Mouse (Mus musculus): ENCODE measurements around the gene Thsd7b. TPM values are rescaled to one million over a fixed set of nuclear protein-coding genes. Genes with fewer than 3 reads are reported as not detected.
A peak's percentile ranks its signal among the peaks of the same experiment; 100 is the strongest.

The Thsd7b gene
- 14.1 and 14.9 TPM in 2 replicates for polyA plus RNA-seq (2016; fragmentation: Nextera tagmentation; extraction: Ambion mirVana)

DNA sequence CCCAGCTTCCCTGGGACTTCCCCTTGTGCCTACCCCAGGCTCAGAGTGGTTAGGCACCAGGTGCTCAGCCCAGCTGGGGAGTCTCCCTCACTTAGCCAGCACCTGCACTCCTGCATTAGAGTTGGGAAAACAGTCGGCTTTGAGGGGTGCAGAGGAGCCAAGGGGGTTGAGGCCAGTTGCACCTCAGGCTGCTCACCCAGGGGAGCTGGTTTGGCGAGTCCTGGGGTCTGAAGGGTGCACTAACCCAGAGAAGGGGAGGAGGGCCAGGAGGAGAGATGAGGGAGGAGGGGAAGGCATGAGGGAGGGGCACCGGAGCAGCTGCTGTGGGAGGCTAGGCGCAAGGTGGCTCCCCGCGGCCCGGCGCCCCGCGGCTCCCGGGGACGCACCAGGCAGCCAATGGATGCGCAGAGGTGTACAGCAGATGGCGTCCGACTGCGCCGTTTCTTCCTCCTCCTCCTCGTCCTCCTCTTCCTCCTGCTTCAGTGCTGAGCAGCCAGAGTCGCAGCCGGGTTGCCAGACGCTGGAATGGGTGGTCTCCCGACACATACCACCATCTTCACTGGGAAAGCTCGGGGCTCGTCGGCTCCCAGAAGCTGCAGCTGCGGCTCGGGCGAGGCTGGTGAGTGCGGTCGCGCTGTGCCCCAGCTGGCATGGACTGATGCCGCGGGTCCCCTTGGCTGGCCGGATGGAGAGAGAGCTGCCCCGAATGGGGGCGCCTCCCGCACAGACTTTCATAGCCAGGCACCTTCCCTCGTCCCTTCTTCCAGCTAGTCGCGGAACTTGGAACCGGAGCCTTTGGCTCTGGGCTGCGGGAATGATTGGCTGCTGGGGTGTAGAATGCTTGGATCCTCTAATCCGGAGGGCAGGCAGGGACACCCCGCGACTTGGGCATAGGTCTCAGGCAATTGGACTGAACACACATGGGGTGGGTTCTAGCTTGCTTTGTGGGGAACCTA, at the start of gene Thsd7b:
Gene Thsd7b, plus strand, starts transcription at position 321 of the 956 bp plus-strand sequence.
- Histone ChIP-seq H3K36me3 (no peaks in the 10 kb centered on the region), H3K4me3 (peak within 1 kb of the TSS; percentile 56), H3K27me3 (peaks cover 40% of the 10 kb centered on the region), H3K4me1 (peaks cover 5% of the 10 kb centered on the region; the same call in 1 of the 2 replicates), H3K9ac (peak within 1 kb of the TSS; percentile 52; the same call in 1 of the 2 replicates), H3K4me2 (replicated peaks) (peak within 1 kb of the TSS; percentile 87), H3K27ac (no peak within 1 kb of the TSS), H3K9me3 (no peaks in the 10 kb centered on the region)
- peak; percentile 75 for ATAC-seq (ENCODE audit: insufficient number of reproducible peaks, insufficient read depth, low FRiP score, low TSS enrichment)
- 1% methylated on average over 44 of the region's 45 CpGs for WGBS

DNA sequence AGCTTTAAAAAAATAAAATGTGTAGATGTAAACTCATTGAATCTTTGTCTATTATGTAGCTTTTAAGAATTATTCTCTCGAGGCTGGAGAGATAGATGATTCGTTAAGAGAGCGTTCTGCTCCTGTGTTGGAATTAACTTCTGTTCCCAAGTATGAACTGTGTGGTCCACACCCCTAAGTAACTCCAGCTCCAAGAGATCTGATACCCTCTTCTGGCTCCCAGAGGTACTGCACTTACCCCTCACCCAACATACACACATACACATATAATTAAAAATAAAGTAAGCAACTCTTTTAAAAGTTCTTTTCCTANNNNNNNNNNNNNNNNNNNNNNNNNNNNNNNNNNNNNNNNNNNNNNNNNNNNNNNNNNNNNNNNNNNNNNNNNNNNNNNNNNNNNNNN, 28.8 kb upstream of the Thsd7b start:
- Histone ChIP-seq H3K9me3 (no peaks in the 10 kb centered on the region), H3K4me1 (no peaks in the 10 kb centered on the region), H3K4me3 (no peak overlapping the region), H3K27me3 (no peaks in the 10 kb centered on the region), H3K36me3 (no peaks in the 10 kb centered on the region), H3K9ac (no peak overlapping the region), H3K4me2 (replicated peaks) (no peak overlapping the region), H3K27ac (no peak overlapping the region)
- 54% methylated on average over 3 of the region's 3 CpGs for WGBS
- ATAC-seq (ENCODE audit: insufficient number of reproducible peaks, insufficient read depth, low FRiP score, low TSS enrichment): no peak

DNA sequence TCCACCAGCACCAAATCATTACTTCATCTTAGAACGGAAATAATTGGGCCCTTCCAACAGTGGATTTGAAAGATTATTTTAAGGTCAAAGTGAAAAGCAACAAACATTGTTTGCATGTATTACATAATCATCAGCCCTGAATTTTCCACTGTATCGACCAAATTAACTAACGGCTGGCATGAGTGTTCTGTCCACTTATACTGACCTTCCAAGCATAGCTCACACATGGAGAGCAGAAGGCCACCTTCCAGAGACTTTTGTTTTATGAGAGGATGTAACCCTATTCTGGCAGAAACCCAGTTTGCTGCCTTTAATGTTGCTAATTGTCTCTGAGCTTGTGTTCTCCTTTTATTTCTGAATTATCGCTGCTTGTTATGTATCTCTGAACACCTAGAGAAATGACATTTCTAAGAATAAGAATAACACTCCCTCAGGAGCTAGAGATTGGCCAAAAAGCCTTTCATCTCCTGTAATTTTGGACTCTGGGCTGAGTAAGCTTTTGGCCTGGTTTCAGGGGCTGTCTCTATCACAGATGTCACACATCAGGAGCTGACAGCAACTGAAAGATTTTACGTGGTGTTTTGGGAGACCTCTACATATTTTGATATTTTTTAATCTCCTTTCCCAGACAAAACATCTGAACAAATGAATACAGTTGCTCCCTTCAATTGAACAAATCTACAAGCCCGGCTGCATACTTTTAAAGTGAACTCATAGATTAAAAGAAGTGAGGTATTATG, 22.2 kb upstream of the Thsd7b start:
- Histone ChIP-seq H3K9me3 (no peaks in the 10 kb centered on the region), H3K4me3 (no peak overlapping the region), H3K36me3 (no peaks in the 10 kb centered on the region), H3K9ac (no peak overlapping the region), H3K4me2 (replicated peaks) (no peak overlapping the region), H3K4me1 (no peaks in the 10 kb centered on the region), H3K27me3 (no peaks in the 10 kb centered on the region), H3K27ac (no peak overlapping the region)
- no peak for ATAC-seq (ENCODE audit: insufficient number of reproducible peaks, insufficient read depth, low FRiP score, low TSS enrichment)
- 78% methylated on average over 6 of the region's 6 CpGs for WGBS

DNA sequence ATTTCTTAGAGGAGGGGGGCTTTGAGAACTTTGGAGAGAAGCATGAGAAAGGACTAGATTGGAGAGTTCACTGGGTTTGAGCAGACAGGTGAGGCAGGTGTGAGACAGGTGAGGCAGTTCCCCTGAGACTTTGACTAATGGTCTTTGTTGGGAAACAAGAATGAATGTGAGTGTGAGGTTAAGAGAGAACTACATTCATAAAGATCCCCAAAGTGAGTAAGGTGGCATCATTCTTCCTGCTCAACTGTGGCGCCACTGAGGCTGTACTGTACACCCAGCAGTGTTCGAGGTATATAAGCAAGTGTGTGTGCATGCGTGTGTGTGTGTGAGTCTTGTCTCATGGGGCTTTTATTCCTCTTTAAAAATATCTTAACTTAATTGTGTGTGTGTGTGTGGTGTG, 6.4 kb upstream of the Thsd7b start:
- H3K4me2 ChIP-seq (replicated peaks): no peak overlapping the region
- no peak overlapping the region for H3K9ac ChIP-seq
- 89% methylated on average over 3 of the region's 3 CpGs for WGBS
- H3K27ac ChIP-seq: no peak overlapping the region
- ATAC-seq (ENCODE audit: insufficient number of reproducible peaks, insufficient read depth, low FRiP score, low TSS enrichment): no peak
- no peaks in the 10 kb centered on the region for H3K9me3 ChIP-seq
- no peaks in the 10 kb centered on the region for H3K4me1 ChIP-seq
- H3K4me3 ChIP-seq: no peak overlapping the region
- H3K36me3 ChIP-seq: no peaks in the 10 kb centered on the region
- no peaks in the 10 kb centered on the region for H3K27me3 ChIP-seq

DNA sequence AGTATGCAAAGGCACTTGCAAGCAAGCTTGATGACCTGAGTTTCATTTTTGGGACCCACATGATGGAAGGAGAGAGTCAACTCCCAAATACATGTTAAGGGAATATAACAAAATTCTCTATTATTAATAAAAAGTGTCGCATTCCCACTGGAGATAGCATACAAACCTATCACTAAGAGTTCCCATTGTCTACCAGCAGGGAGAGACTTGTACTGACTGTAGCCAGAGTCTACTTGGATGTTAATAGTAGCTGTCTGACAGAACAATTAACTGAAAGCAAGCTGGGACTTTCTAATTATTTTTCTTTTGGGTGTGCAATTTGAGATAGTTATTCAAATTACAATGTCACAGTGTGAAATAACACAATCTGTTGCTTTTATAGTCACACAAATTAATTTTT, 31.1 kb downstream of the Thsd7b start:
- no peaks in the 10 kb centered on the region for H3K4me1 ChIP-seq
- WGBS: 81% methylated on average over 1 of the region's 1 CpGs

GRCm38 (mm10) chr1:129324388-129324787, 51.3 kb downstream of the Thsd7b start:
- WGBS: 73% methylated on average over 6 of the region's 6 CpGs
- ATAC-seq (ENCODE audit: insufficient number of reproducible peaks, insufficient read depth, low FRiP score, low TSS enrichment): no peak
- Histone ChIP-seq H3K9ac (no peak overlapping the region), H3K9me3 (no peaks in the 10 kb centered on the region), H3K4me3 (no peak overlapping the region), H3K4me1 (no peaks in the 10 kb centered on the region), H3K27me3 (no peaks in the 10 kb centered on the region), H3K27ac (no peak overlapping the region), H3K4me2 (replicated peaks) (no peak overlapping the region), H3K36me3 (no peaks in the 10 kb centered on the region)

More for the DNA sequence above, 31.1 kb downstream of the Thsd7b start:
- H3K4me2 ChIP-seq (replicated peaks): no peak overlapping the region
- no peak overlapping the region for H3K27ac ChIP-seq
- no peak overlapping the region for H3K9ac ChIP-seq
- ATAC-seq (ENCODE audit: insufficient number of reproducible peaks, insufficient read depth, low FRiP score, low TSS enrichment): no peak
- no peak overlapping the region for H3K4me3 ChIP-seq
- H3K9me3 ChIP-seq: no peaks in the 10 kb centered on the region
- no peaks in the 10 kb centered on the region for H3K36me3 ChIP-seq
- H3K27me3 ChIP-seq: no peaks in the 10 kb centered on the region

GRCm38 (mm10) chr1:129324798-129325197, 51.7 kb downstream of the Thsd7b start:
- Histone ChIP-seq H3K9ac (no peak overlapping the region), H3K4me2 (replicated peaks) (no peak overlapping the region), H3K4me3 (no peak overlapping the region), H3K36me3 (no peaks in the 10 kb centered on the region), H3K27ac (no peak overlapping the region), H3K4me1 (no peaks in the 10 kb centered on the region), H3K27me3 (no peaks in the 10 kb centered on the region), H3K9me3 (no peaks in the 10 kb centered on the region)
- no peak for ATAC-seq (ENCODE audit: insufficient number of reproducible peaks, insufficient read depth, low FRiP score, low TSS enrichment)
- 64% methylated on average over 2 of the region's 2 CpGs for WGBS

- Histone ChIP-seq H3K4me2 (replicated peaks) (no peak overlapping the region), H3K9me3 (no peaks in the 10 kb centered on the region), H3K36me3 (no peaks in the 10 kb centered on the region), H3K4me1 (no peaks in the 10 kb centered on the region), H3K27ac (no peak overlapping the region), H3K4me3 (no peak overlapping the region), H3K27me3 (no peaks in the 10 kb centered on the region), H3K9ac (no peak overlapping the region)
- no peak for ATAC-seq (ENCODE audit: insufficient number of reproducible peaks, insufficient read depth, low FRiP score, low TSS enrichment)
- WGBS: 68% methylated on average over 6 of the region's 6 CpGs
Observed at GRCm38 (mm10) chr1:129356631-129357030, 83.5 kb downstream of the Thsd7b start.

DNA sequence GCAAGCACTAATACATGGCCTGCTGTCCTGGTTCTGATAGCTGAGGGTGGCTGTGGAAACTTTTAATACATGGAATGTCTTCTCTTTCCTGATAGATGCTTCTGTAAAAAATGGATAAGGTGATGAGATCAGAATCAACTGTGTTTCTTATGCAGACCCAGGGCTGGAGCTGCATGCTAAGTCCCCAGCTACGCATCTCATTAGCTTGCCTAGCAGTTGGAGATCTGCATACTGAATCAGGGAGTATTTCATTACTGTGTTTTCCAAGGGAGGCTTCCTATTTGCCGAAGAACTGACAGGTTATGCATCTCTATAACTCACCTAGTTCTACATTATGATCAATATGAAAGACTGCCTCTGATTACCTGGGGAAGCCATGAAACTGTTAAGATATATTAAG, 84.3 kb downstream of the Thsd7b start:
- no peak for ATAC-seq (ENCODE audit: insufficient number of reproducible peaks, insufficient read depth, low FRiP score, low TSS enrichment)
- WGBS: 77% methylated on average over 2 of the region's 2 CpGs
- no peaks in the 10 kb centered on the region for H3K27me3 ChIP-seq
- no peak overlapping the region for H3K4me2 ChIP-seq (replicated peaks)
- H3K9ac ChIP-seq: no peak overlapping the region
- no peaks in the 10 kb centered on the region for H3K36me3 ChIP-seq
- no peak overlapping the region for H3K4me3 ChIP-seq
- no peaks in the 10 kb centered on the region for H3K9me3 ChIP-seq
- no peak overlapping the region for H3K27ac ChIP-seq
- H3K4me1 ChIP-seq: no peaks in the 10 kb centered on the region

- H3K36me3 ChIP-seq: no peaks in the 10 kb centered on the region
- no peak for ATAC-seq (ENCODE audit: insufficient number of reproducible peaks, insufficient read depth, low FRiP score, low TSS enrichment)
- WGBS: 94% methylated on average over 4 of the region's 4 CpGs
- no peak overlapping the region for H3K27ac ChIP-seq
- H3K9me3 ChIP-seq: no peaks in the 10 kb centered on the region
- H3K9ac ChIP-seq: no peak overlapping the region
- no peak overlapping the region for H3K4me3 ChIP-seq
- H3K4me2 ChIP-seq (replicated peaks): no peak overlapping the region
- H3K4me1 ChIP-seq: no peaks in the 10 kb centered on the region
- H3K27me3 ChIP-seq: no peaks in the 10 kb centered on the region
Observed at GRCm38 (mm10) chr1:129363368-129363767, 90.3 kb downstream of the Thsd7b start.

- no peak overlapping the region for H3K27ac ChIP-seq
- H3K4me2 ChIP-seq (replicated peaks): no peak overlapping the region
- no peaks in the 10 kb centered on the region for H3K36me3 ChIP-seq
- H3K4me3 ChIP-seq: no peak overlapping the region
- H3K9ac ChIP-seq: no peak overlapping the region
- no peaks in the 10 kb centered on the region for H3K9me3 ChIP-seq
- no peaks in the 10 kb centered on the region for H3K4me1 ChIP-seq
- no peaks in the 10 kb centered on the region for H3K27me3 ChIP-seq
- no peak for ATAC-seq (ENCODE audit: insufficient number of reproducible peaks, insufficient read depth, low FRiP score, low TSS enrichment)
Observed at GRCm38 (mm10) chr1:129364828-129365227, 91.7 kb downstream of the Thsd7b start.

- ATAC-seq (ENCODE audit: insufficient number of reproducible peaks, insufficient read depth, low FRiP score, low TSS enrichment): no peak
- Histone ChIP-seq H3K4me3 (no peak overlapping the region), H3K9me3 (no peaks in the 10 kb centered on the region), H3K27me3 (no peaks in the 10 kb centered on the region), H3K4me2 (replicated peaks) (no peak overlapping the region), H3K36me3 (no peaks in the 10 kb centered on the region), H3K9ac (no peak overlapping the region), H3K4me1 (no peaks in the 10 kb centered on the region), H3K27ac (no peak overlapping the region)
- 31% methylated on average over 1 of the region's 1 CpGs for WGBS
Observed at GRCm38 (mm10) chr1:129365590-129365989, 92.5 kb downstream of the Thsd7b start.
